Mouse (Mus musculus) gastrocnemius, adult 8-10 months (tissue): ENCODE data around the gene Tex33. TPM values are rescaled to one million over a fixed set of nuclear protein-coding genes. Genes with fewer than 3 reads are reported as not detected.

Source experiments
- DNase-seq, 2 experiments: peaks; one replicate each; pipeline ENCODE4 v3.0.0; 2022; ENCODE audit warnings: low spot score in 2 of 2
- total RNA-seq, 4 experiments: library from RNA; stranded (reverse); gene quantifications; 2 replicates each; pipeline ENCODE4 v1.2.4; 2022

Tex33 gene
- not detected for total RNA-seq

GRCm38 (mm10) chr15:78395478-78395962, at the start of gene Tex33:
Gene Tex33, minus strand, starts transcription at chr15:78395912.
- DNase-seq = no peak

- no peak for DNase-seq
Measured at GRCm38 (mm10) chr15:78443857-78444256, 48.1 kb upstream of the Tex33 start.

DNA sequence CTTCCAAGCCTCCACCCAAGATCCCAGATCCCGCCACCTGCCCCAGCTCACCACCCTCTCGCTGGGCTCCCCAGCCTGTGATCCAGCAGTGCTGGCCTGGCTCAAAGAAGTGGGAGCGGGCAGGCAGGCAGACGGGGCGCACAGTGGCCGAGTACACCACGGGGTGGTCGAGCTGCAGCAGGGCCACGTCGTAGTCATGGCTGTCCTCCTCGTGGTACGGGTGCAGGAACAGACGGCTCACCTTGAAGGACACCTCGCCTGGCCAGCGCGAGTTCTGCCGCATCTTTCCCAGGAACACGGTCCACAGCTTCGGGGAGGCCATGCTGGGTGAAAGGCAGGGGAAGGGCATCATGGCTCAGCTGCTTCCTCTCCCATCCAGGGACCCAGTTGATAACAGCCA, 46.5 kb upstream of the Tex33 start:
- DNase-seq = no peak

- DNase-seq = no peak
Measured at GRCm38 (mm10) chr15:78438973-78439372, 43.3 kb upstream of the Tex33 start.

DNA sequence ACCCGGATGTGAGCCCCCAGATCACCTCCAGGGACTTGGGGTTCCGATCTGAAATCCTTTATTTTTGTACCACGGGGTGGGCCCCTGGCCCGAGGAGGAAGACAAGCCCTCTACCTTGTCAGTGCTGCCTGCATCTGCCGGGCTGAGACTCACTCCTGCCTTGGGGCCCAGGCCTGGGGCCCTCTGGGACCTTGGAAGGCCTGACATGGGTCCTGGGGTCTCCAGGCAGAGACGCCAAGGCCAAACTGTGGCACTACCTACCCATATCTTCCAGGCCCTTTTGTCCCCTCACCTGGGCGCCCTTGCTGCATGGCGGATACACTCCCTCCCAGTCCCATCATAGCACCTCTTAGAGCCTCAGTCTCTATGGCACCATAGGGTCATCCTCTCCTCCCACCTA, 42.8 kb upstream of the Tex33 start:
- DNase-seq = no peak

DNA sequence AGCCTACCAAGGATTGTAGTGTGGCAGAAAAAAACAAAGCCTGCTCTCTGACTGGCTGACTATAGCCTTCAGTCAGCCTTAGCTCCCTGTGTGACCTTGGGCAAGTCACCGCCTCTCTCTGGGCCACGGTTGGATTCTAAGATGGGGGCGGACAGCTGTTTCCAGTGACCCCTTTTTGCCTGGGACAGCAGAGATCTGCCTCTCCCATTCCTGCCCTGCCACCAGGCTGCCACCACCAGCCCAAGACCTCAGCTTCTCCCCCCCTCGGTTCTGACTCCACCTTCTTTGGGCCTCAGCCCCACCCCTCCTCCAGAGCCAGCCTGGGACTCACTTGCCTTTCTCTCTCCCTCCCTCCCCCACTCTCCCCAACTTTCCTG, 42.3 kb upstream of the Tex33 start:
- DNase-seq = no peak

- DNase-seq = peak in 1 of 2 experiments; percentile 50
Measured at GRCm38 (mm10) chr15:78437237-78438017, 41.7 kb upstream of the Tex33 start.

DNA sequence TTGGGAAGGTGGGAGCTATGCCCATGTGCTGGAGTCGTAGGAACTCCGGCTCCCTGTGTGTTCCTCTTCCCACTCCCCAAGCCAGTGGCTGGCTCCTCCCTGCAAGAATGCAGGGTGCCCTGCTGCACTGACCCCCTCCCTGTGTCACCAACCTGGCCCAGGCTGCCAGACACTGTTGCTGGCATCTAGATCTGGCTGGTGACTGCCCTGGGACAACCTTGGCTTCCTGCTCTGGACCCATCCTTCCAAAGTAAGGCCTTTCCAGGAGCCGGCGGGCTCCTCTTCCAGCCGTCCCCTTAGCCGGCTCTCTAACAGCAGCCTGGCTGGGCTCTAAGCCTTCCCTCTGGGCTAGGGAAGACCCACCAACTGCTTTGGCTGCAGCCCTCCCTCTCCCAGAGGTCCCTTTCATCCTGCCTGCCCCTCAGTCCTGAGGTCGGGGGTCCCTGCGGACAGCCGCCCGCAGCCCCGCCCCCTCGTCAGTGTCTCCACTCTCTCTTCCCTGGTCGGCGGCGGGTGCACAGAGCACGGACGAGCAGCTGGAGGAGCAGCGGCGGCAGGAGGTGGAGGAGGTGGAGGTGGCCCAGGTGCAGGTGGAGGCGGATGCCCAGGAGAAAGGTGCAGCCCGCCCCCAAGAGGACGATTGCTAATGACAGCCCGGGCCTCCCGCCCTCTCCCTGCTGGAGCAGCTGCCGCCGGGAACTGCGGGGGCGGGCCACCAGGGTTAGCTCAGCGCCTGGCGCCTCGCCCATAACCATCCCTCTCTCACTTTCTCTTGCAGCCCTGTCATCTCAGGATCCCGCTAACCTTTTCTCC, 40.9 kb upstream of the Tex33 start:
- DNase-seq = peak; percentile 74 to 83

- no peak for DNase-seq
Measured at GRCm38 (mm10) chr15:78435681-78436080, 40.0 kb upstream of the Tex33 start.

DNA sequence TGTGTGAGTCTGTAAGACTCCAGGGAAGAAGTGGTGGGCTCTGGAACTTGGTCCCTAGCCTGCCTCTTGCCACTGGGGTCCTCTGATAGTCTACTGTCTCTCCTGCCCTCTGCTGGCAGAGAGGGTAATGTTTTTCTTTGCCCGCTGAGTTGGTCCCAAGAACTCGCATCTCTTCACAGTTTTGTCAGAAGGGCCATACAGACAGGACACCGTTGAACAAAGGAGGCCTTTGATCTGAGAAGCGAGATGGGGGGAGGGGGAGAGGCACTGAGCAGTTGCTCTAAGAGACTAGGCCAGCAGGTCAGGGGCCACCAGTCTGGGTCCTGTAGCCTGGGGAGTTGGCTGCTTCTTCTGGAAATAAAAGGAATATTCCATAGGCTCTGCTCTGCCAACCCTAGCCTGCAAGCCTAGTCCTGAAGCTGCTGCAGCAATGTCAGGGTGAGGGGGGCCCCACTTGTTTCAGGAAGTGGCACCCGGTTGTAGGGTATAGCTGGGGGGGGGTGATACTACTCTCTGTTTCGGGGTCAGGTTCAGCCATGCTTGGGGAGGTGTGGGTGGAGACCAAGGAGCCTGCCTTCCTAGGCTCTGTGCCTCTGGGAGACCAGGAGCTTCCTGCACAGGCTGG, 39.3 kb upstream of the Tex33 start:
- DNase-seq = no peak

DNA sequence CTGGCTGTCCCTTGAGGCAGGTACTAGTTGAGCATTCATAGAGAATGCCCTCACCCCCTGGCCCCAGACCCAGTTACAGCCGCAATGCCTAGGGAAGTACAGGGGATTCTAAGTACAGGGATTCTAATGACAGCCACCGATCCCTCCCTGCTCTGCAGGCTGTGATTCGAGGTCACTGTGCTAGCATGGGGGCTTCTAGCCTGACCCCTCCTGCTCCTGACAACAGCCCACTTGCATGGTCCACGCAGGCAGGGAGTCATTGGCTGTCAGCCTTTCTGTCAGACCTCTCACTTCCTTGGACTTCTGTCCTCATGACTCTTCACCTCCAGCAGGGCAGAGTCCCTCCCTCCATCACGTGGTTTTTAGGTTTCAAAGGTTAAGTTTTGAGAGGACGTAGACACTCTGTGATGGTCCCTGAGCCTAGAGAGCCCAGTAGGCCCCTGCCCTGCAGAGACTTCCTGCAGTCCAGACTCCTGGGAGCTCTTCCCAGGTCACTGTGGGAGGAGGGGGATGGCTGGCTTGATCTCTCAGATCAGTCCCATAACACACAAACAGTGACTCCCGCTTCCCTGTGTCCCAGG, 35.9 kb upstream of the Tex33 start:
- DNase-seq = no peak

DNA sequence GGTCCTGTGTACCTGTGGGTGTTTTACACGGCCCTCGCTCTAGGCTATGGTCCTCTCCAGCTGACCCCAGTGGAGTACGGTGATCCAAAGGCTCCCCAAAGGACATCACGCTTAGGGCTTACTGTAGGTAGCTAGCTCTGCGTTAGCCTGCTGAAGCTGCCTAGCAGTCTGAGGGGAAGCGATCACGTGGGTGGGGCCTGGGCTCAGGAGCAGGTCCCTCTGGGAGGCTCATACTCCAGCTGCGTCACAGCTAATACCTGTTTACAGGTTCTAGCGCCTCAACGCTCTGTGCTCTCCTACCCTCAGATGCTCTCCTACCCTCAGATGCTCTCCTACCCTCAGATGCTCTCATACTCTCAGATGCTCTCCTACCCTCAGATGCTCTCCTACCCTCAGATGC, 35.2 kb upstream of the Tex33 start:
- no peak for DNase-seq

- DNase-seq = no peak
Measured at GRCm38 (mm10) chr15:78429871-78430622, 34.3 kb upstream of the Tex33 start.

GRCm38 (mm10) chr15:78429139-78429459, 33.4 kb upstream of the Tex33 start:
- no peak for DNase-seq

DNA sequence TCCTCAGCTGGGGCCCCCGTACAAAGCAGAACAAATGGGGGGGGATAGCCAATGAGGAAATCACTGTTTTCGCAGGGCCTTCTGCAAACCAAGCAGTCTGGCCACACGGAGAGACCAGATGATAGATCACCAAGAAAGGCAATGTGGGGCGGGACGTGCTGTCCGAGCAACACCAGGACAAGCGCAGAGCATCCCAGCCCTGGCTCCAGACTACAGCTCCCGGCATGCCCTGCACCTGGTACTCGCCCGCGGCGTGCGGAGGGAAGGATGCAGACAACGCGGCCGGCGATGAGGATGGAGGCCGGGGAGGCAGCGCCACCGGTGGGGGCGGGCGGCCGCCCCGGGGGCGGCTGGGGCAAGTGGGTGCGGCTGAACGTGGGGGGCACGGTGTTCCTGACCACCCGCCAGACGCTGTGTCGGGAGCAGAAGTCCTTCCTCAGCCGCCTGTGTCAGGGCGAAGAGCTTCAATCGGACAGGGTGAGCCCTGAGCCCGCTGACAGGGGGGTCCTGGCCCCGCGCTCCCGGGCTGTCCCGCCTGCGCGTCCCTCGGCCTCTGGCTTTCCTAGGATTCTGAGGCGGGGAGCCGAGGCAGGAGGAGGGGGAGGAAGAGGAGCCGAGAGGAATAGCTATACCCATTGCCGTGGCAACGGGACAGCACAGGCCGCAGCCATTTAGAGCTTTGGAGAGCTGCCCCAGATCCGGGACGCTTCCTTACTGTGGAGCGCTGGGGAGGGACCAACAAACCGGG, 32.9 kb upstream of the Tex33 start, which contains the start of gene Kctd17:
TSS of gene Kctd17 (plus strand) at position 174 of the 748 bp plus-strand sequence.
- peak in 1 of 2 experiments; percentile 55 for DNase-seq

DNA sequence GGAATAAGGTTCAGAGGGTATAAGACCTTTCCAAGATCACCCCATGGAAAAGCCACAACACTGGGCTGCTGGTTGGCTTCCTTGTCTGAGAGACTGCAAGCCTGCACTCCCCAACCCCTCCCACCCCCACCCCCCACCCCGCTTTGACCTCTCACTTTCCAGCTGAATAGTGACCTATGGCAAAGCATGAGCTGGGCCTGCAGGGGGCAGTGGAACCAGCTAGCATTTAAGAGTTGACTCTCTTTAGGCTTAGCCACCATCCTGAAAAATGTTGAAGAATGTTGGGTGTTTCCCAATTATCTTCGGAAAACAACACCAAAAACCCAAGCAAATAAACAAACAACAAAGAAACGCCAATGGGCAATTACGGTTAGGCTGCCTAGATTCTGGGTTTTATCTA, 29.5 kb upstream of the Tex33 start:
- DNase-seq = no peak

DNA sequence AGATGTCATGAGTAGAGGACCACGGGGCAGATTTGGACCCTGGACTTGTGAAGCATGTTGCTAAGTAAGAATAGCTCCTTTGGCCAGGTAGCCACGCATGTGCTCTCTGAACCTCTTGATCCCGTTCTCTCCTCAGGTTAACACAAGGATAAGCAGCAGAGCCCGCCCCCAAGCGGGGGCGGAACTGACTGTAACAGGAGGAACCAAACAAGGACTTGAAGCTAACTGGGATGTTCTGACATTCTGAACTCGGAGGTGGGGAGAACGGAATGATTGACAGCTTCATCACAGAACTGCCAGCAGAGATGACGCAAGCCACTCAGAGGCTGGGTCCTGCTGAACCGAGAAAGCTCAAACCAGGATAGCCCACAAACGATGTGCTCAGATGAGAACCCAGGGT, 28.8 kb upstream of the Tex33 start:
- no peak for DNase-seq

DNA sequence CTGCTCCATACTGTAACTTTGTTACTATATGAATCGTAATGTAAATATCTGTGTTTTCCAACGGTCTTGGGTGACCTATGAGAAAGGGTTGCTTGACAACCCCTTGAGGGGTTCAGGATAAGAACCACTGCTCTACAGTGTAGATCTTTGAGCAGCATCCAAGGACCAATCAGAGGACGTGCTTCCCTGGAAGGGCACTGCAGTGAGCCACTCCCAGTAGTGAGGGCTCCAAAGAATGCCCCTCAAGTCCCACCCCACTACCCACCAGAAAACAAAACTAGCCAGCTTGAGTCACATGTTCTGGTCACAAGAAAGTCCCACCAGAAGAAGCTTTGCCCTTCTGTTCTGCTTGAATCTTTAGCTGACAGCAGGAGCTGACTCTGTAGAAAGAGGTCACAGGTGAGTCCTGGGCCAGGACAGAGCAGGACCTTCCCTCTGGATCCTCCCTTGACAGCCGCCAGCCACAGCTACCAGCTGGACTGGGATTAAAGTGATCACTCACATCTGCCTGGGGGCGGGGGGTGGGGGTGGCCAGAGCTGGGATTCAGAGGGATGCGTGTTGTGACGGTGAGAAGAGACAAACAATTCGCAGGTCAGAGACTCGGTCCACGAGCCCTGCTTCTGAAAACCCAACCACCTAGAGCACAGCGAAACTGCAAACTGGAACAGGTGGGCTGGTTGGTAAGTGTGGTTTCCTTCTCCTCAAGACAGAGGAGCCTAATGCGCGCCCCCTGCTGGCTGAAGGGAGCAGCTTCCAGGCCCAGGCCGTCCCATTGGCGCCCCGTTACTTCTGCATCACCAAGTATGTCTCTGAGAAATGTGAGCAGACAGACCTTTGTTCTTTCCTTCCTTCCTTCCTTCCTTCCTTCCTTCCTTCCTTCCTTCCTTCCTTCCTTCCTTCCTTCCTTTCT, 26.6 kb upstream of the Tex33 start:
- DNase-seq = peak; percentile 70

- DNase-seq = no peak
Measured at GRCm38 (mm10) chr15:78420395-78420794, 24.7 kb upstream of the Tex33 start.
